Mouse (Mus musculus) MEL (cell line): Measurements from ENCODE around the gene Nrxn3.

Experiments
- SIN3A ChIP-seq: IDR thresholded peaks from 2 replicates; pipeline ENCODE4 v1.6.1; 2012; ENCODE audit warnings: low read length, improper control_type of control experiment, inconsistent platforms
- ZC3H11A ChIP-seq: IDR thresholded peaks from 2 replicates; pipeline ENCODE4 v1.6.1; 2012; ENCODE audit warnings: low read depth, mild to moderate bottlenecking, inconsistent platforms, low read length, improper control_type of control experiment

DNA sequence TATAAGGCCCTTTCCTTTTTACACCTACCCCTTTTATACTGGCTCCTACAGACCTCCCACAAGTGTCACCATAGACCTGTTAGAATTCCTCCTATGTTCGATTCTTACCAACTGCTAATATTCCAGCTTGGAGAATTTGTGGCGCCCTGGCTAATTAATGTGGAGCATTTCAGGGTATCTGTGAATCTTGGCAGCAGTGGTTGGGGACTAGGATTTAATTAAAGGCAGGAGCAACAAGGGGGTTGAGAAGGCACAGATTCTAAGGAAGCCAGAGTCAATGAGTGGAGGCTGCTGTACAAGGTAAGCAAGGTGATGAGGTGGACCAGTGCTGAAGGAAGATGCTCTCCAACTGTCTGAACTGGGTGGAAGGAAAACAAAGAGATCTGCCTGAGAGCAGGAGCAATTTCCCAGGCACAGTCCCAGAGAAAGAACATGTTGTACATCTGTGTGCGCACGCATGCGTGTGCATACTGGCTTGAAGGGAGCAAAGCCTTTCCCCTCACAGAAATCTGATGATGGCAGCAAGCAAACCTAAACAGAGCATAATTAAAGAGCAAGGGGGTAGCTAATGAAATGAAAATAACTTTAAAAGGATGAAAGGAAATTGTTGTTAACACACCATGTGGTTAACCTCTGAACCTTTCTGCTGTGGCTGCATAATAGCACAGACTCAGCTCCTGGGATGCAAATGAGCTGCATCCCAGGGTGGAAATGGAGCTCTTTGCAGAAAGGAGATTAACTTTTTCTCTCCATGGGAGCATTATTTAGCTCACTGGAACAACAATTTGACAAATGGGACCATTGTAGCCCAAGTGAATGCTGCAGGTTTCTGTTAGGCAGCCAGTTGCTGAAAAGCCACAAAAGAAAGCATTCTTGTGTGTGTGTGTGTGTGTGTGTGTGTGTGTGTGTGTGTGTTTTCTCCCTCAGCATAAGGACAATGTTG lies 1409.5 kb downstream of the Nrxn3 start:
- TF ChIP-seq SIN3A, result no peak
- no peak for TF ChIP-seq ZC3H11A
